Mouse (Mus musculus): ENCODE measurements around the gene Acat2. TPM values are rescaled to one million over a fixed set of nuclear protein-coding genes. Genes with fewer than 3 reads are reported as not detected.
"Not testable (repeated sequence)": the region's sequence is repeated elsewhere in the genome, so short reads cannot be mapped to it uniquely, and the experiment has no call there.

The Acat2 gene
- polyA plus RNA-seq, 1 experiment = 17.1 TPM

- Histone ChIP-seq H3K4me1 (ENCODE audit: control insufficient read depth, insufficient read depth, low read length) (no peaks in the 10 kb centered on the region; the same call in none of the 2 replicates), H3K27ac (ENCODE audit: control insufficient read depth, insufficient read depth, low read depth, low read length, poor library complexity) (no peak overlapping the region), H3K4me3 (replicated peaks; ENCODE audit: control insufficient read depth, low read depth, low read length) (no peak overlapping the region)
- 25% methylated on average over 2 of the region's 2 CpGs for WGBS
- TF ChIP-seq CTCF (IDR thresholded peaks at IDR 0.05; ENCODE audit: control insufficient read depth, insufficient read depth, low read length) (no peak), POLR2A (IDR thresholded peaks at IDR 0.05; ENCODE audit: borderline replicate concordance, control insufficient read depth, low read depth, low read length) (no peak)
Measured at GRCm38 (mm10) chr17:12983988-12984387, 23.4 kb upstream of the Acat2 start.

GRCm38 (mm10) chr17:12978546-12978945, 18.0 kb upstream of the Acat2 start:
- Histone ChIP-seq H3K4me1 (ENCODE audit: control insufficient read depth, insufficient read depth, low read length) (no peaks in the 10 kb centered on the region), H3K27ac (ENCODE audit: control insufficient read depth, insufficient read depth, low read depth, low read length, poor library complexity) (no peak overlapping the region), H3K4me3 (replicated peaks; ENCODE audit: control insufficient read depth, low read depth, low read length) (no peak overlapping the region)
- TF ChIP-seq POLR2A (IDR thresholded peaks at IDR 0.05; ENCODE audit: borderline replicate concordance, control insufficient read depth, low read depth, low read length) (no peak), CTCF (IDR thresholded peaks at IDR 0.05; ENCODE audit: control insufficient read depth, insufficient read depth, low read length) (no peak)
- WGBS = 91% methylated on average over 1 of the region's 1 CpGs

- no peaks in the 10 kb centered on the region for H3K4me1 ChIP-seq (ENCODE audit: control insufficient read depth, insufficient read depth, low read length)
- no peak overlapping the region for H3K4me3 ChIP-seq (replicated peaks; ENCODE audit: control insufficient read depth, low read depth, low read length)
- no peak for TF ChIP-seq POLR2A (IDR thresholded peaks at IDR 0.05; ENCODE audit: borderline replicate concordance, control insufficient read depth, low read depth, low read length)
- no peak for TF ChIP-seq CTCF (IDR thresholded peaks at IDR 0.05; ENCODE audit: control insufficient read depth, insufficient read depth, low read length)
- WGBS = 92% methylated on average over 2 of the region's 2 CpGs
- no peak overlapping the region for H3K27ac ChIP-seq (ENCODE audit: control insufficient read depth, insufficient read depth, low read depth, low read length, poor library complexity)
Measured at GRCm38 (mm10) chr17:12973851-12974250, 13.3 kb upstream of the Acat2 start.

GRCm38 (mm10) chr17:12967173-12967572, 6.6 kb upstream of the Acat2 start:
- Histone ChIP-seq H3K4me1 (ENCODE audit: control insufficient read depth, insufficient read depth, low read length) (no peaks in the 10 kb centered on the region), H3K27ac (ENCODE audit: control insufficient read depth, insufficient read depth, low read depth, low read length, poor library complexity) (no peak overlapping the region), H3K4me3 (replicated peaks; ENCODE audit: control insufficient read depth, low read depth, low read length) (no peak overlapping the region)
- TF ChIP-seq CTCF (IDR thresholded peaks at IDR 0.05; ENCODE audit: control insufficient read depth, insufficient read depth, low read length) (no peak), POLR2A (IDR thresholded peaks at IDR 0.05; ENCODE audit: borderline replicate concordance, control insufficient read depth, low read depth, low read length) (no peak)
- WGBS = 84% methylated on average over 2 of the region's 2 CpGs

GRCm38 (mm10) chr17:12963476-12963875, 2.9 kb upstream of the Acat2 start:
- H3K4me3 ChIP-seq (replicated peaks; ENCODE audit: control insufficient read depth, low read depth, low read length) = no peak overlapping the region
- H3K27ac ChIP-seq (ENCODE audit: control insufficient read depth, insufficient read depth, low read depth, low read length, poor library complexity) = no peak overlapping the region
- no peaks in the 10 kb centered on the region; the same call in 1 of the 2 replicates for H3K4me1 ChIP-seq (ENCODE audit: control insufficient read depth, insufficient read depth, low read length)
- TF ChIP-seq POLR2A (IDR thresholded peaks at IDR 0.05; ENCODE audit: borderline replicate concordance, control insufficient read depth, low read depth, low read length) (no peak), CTCF (IDR thresholded peaks at IDR 0.05; ENCODE audit: control insufficient read depth, insufficient read depth, low read length) (no peak)
- WGBS = 85% methylated on average over 3 of the region's 3 CpGs

GRCm38 (mm10) chr17:12959377-12959776, 1.2 kb downstream of the Acat2 start:
- H3K4me1 ChIP-seq (ENCODE audit: control insufficient read depth, insufficient read depth, low read length); H3K4me3 ChIP-seq (replicated peaks; ENCODE audit: control insufficient read depth, low read depth, low read length); H3K27ac ChIP-seq (ENCODE audit: control insufficient read depth, insufficient read depth, low read depth, low read length, poor library complexity): not testable (repeated sequence)
- 44% methylated on average over 1 of the region's 2 CpGs for WGBS

- no peak for TF ChIP-seq CTCF (IDR thresholded peaks at IDR 0.05; ENCODE audit: control insufficient read depth, insufficient read depth, low read length)
- TF ChIP-seq POLR2A (IDR thresholded peaks at IDR 0.05; ENCODE audit: borderline replicate concordance, control insufficient read depth, low read depth, low read length) = no peak
- 88% methylated on average over 8 of the region's 8 CpGs for WGBS
- H3K4me3 ChIP-seq (replicated peaks; ENCODE audit: control insufficient read depth, low read depth, low read length) = no peak overlapping the region
- H3K27ac ChIP-seq (ENCODE audit: control insufficient read depth, insufficient read depth, low read depth, low read length, poor library complexity) = no peak overlapping the region
- H3K4me1 ChIP-seq (ENCODE audit: control insufficient read depth, insufficient read depth, low read length) = no peaks in the 10 kb centered on the region; the same call in 1 of the 2 replicates
Measured at GRCm38 (mm10) chr17:12956664-12957063, 3.9 kb downstream of the Acat2 start.

- Histone ChIP-seq H3K27ac (ENCODE audit: control insufficient read depth, insufficient read depth, low read depth, low read length, poor library complexity) (no peak overlapping the region), H3K4me1 (ENCODE audit: control insufficient read depth, insufficient read depth, low read length) (no peaks in the 10 kb centered on the region; the same call in 1 of the 2 replicates), H3K4me3 (replicated peaks; ENCODE audit: control insufficient read depth, low read depth, low read length) (no peak overlapping the region)
- WGBS = 92% methylated on average over 5 of the region's 5 CpGs
- TF ChIP-seq POLR2A (IDR thresholded peaks at IDR 0.05; ENCODE audit: borderline replicate concordance, control insufficient read depth, low read depth, low read length) (no peak), CTCF (IDR thresholded peaks at IDR 0.05; ENCODE audit: control insufficient read depth, insufficient read depth, low read length) (no peak)
Measured at GRCm38 (mm10) chr17:12949669-12950068, 10.9 kb downstream of the Acat2 start.

GRCm38 (mm10) chr17:12942459-12943162, 17.9 kb downstream of the Acat2 start:
- TF ChIP-seq CTCF (IDR thresholded peaks at IDR 0.05; ENCODE audit: control insufficient read depth, insufficient read depth, low read length) (no peak), POLR2A (IDR thresholded peaks at IDR 0.05; ENCODE audit: borderline replicate concordance, control insufficient read depth, low read depth, low read length) (no peak)
- no peak overlapping the region for H3K4me3 ChIP-seq (replicated peaks; ENCODE audit: control insufficient read depth, low read depth, low read length)
- H3K27ac ChIP-seq (ENCODE audit: control insufficient read depth, insufficient read depth, low read depth, low read length, poor library complexity) = no peak overlapping the region
- peaks cover 2% of the 10 kb centered on the region; the same call in 1 of the 2 replicates for H3K4me1 ChIP-seq (ENCODE audit: control insufficient read depth, insufficient read depth, low read length)
- 85% methylated on average over 6 of the region's 6 CpGs for WGBS
